Mouse (Mus musculus) urinary bladder, postnatal 0 days (tissue): ENCODE results near the gene Mlip. TPM values are rescaled to one million over a fixed set of nuclear protein-coding genes. Genes with fewer than 3 reads are reported as not detected.

Source experiments
- polyA plus RNA-seq: library from polyadenylated mRNA; unstranded; fragments of >200 nt; fragmentation: Nextera tagmentation; extraction: Ambion mirVana; gene quantifications from 2 replicates; pipeline ENCODE4 v1.2.1, GENCODE M21; 2015

Gene Mlip
- 0.28 and 0.66 TPM in 2 replicates for polyA plus RNA-seq

GRCm38 (mm10) chr9:77352432-77353175 lies at the start of gene Mlip:
Mlip (minus strand) TSS chr9:77352969.

Other genes with a start within 250 kb of the Mlip start
- gene Lrrc1, start 191.9 kb upstream of the Mlip start, polyA plus RNA-seq: 10.3 and 11.9 TPM in 2 replicates